Mouse (Mus musculus): Measurements from ENCODE around the gene Mtrf1l. TPM values are rescaled to one million over a fixed set of nuclear protein-coding genes. Genes with fewer than 3 reads are reported as not detected.
A peak's percentile ranks its signal among the peaks of the same experiment; 100 is the strongest.

Gene Mtrf1l
- total and polyA plus RNA-seq, 3 experiments, result 5.6 to 12.4 (median 8.8) TPM

GRCm38 (mm10) chr10:5803739-5804138 lies 20.0 kb downstream of the Mtrf1l start:
- no peak overlapping the region for H3K27ac ChIP-seq (ENCODE audit: insufficient read depth, low read depth)
- peak; percentile 30 for DNase-seq (ENCODE audit: extremely low read depth)
- no peaks in the 10 kb centered on the region for H3K9me3 ChIP-seq (replicated peaks; ENCODE audit: low read length)
- H3K4me1 ChIP-seq (ENCODE audit: control insufficient read depth in 1 of 2, insufficient read depth in 2 of 2), result peaks cover 3 to 37% of the 10 kb centered on the region in 2 experiments
- peaks cover 29 to 35% of the 10 kb centered on the region in 2 experiments for H3K36me3 ChIP-seq (replicated peaks in 1 of 2; ENCODE audit: control insufficient read depth in 1 of 2, insufficient read depth in 1 of 2, low read length in 1 of 2)
- peak overlapping the region; percentile 68 for H3K9ac ChIP-seq (ENCODE audit: insufficient read depth, low read depth)
- H3K79me2 ChIP-seq (replicated peaks; ENCODE audit: control insufficient read depth, extremely low read depth, insufficient read depth, poor library complexity, severe bottlenecking), result peaks cover 45% of the 10 kb centered on the region
- dilution Hi-C loops (cut with MboI; ENCODE audit: extremely low pct_ligation_motif_present, extremely low pct_unique_long_range_greater_than_20kb, low sequenced_read_pairs) (no loop called here), in situ Hi-C loops (cut with MboI; ENCODE audit: low pct_ligation_motif_present, low pct_unique_long_range_greater_than_20kb, low sequenced_read_pairs) (loop anchor here (25.0 kb wide), 1 partner anchor 1259 kb away; the partner anchor contains the start of gene Ipcef1)
- H3K4me3 ChIP-seq (replicated peaks in 1 of 3; ENCODE audit: low read depth in 2 of 3, low read length in 2 of 3, poor library complexity in 1 of 3), result peak overlapping the region; percentile 66 to 76 (median 68)
- TF ChIP-seq MYC (IDR thresholded peaks at IDR 0.05; ENCODE audit: low read depth, low read length) (peak; percentile 90), EP300 (IDR thresholded peaks at IDR 0.05; ENCODE audit: low read length) (peak; percentile 14; the same call in 1 of the 2 replicates), CHD2 (IDR thresholded peaks at IDR 0.05; ENCODE audit: low read length) (peak; percentile 59; the same call in 1 of the 2 replicates), USF2 (conservative IDR thresholded peaks at IDR 0.05; ENCODE audit: low read depth, low read length) (no peak), CHD1 (IDR thresholded peaks at IDR 0.05; ENCODE audit: low read depth, low read length) (no peak), MAX (IDR thresholded peaks at IDR 0.05; ENCODE audit: low read length) (peak; percentile 57), MXI1 (IDR thresholded peaks at IDR 0.05; ENCODE audit: low read depth, low read length) (peak; percentile 52; the same call in 1 of the 2 replicates)
- no peaks in the 10 kb centered on the region for H3K27me3 ChIP-seq (replicated peaks)
- H3K4me2 ChIP-seq (ENCODE audit: insufficient read depth, low read depth, poor library complexity, severe bottlenecking), result peak overlapping the region; percentile 47; the same call in 1 of the 2 replicates

GRCm38 (mm10) chr10:5802866-5803265 lies 20.8 kb downstream of the Mtrf1l start:
- in situ Hi-C loops (cut with MboI; ENCODE audit: low pct_ligation_motif_present, low pct_unique_long_range_greater_than_20kb, low sequenced_read_pairs), result loop anchor here (25.0 kb wide), 1 partner anchor 1259 kb away; the partner anchor contains the start of gene Ipcef1
- peaks cover 3 to 36% of the 10 kb centered on the region in 2 experiments for H3K4me1 ChIP-seq (ENCODE audit: control insufficient read depth in 1 of 2, insufficient read depth in 2 of 2)
- H3K36me3 ChIP-seq (replicated peaks in 1 of 2; ENCODE audit: control insufficient read depth in 1 of 2, insufficient read depth in 1 of 2, low read length in 1 of 2), result peaks cover 36 to 44% of the 10 kb centered on the region in 2 experiments

DNA sequence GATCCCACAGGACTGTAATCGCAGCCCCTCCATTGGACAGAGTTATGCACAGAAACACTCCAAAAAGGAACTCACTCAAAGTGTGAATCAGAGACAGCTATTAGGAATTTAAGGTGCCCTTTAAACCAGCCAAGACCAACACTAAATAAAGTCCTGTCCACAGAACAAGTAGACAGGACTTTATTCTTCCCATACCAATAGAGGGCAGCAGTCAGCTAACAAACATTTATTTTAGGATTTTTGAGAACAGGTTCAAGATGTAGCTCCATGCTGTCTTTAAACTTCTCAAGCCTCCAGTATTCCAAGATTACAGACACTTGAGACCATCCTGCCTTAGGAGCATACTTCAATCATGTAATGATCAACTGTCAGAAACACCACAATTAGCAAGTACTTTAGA lies 23.2 kb downstream of the Mtrf1l start:
- dilution Hi-C loops (cut with MboI; ENCODE audit: extremely low pct_ligation_motif_present, extremely low pct_unique_long_range_greater_than_20kb, low sequenced_read_pairs), result no loop called here
- in situ Hi-C loops (cut with MboI; ENCODE audit: low pct_ligation_motif_present, low pct_unique_long_range_greater_than_20kb, low sequenced_read_pairs), result loop anchor here (25.0 kb wide), 1 partner anchor 1262 kb away; the partner anchor contains the start of gene Ipcef1
- H3K27me3 ChIP-seq (replicated peaks), result no peaks in the 10 kb centered on the region
- H3K27ac ChIP-seq (ENCODE audit: insufficient read depth, low read depth), result no peak overlapping the region
- TF ChIP-seq ZNF384 (IDR thresholded peaks at IDR 0.05; ENCODE audit: low read depth, low read length) (no peak), HCFC1 (IDR thresholded peaks at IDR 0.05; ENCODE audit: low read depth, low read length) (no peak), RCOR1 (conservative IDR thresholded peaks at IDR 0.05; ENCODE audit: low read depth, low read length) (no peak), SMC3 (IDR thresholded peaks at IDR 0.05; ENCODE audit: low read depth, low read length) (peak; percentile 33), ZC3H11A (IDR thresholded peaks at IDR 0.05; ENCODE audit: low read depth, low read length) (no peak), E2F4 (IDR thresholded peaks at IDR 0.05; ENCODE audit: insufficient replicate concordance, low read depth, low read length) (no peak), ZMIZ1 (IDR thresholded peaks at IDR 0.05; ENCODE audit: low read depth, low read length) (no peak), CTCF (conservative IDR thresholded peaks at IDR 0.05 in 1 of 2, IDR thresholded peaks at IDR 0.05 in 1 of 2; ENCODE audit: low read depth in 2 of 2, low read length in 2 of 2) (peak; percentile 34 to 66; a peak in 3 of 4 replicates), RAD21 (IDR thresholded peaks at IDR 0.05; ENCODE audit: low read depth, low read length) (peak; percentile 49), BHLHE40 (IDR thresholded peaks at IDR 0.05; ENCODE audit: low read depth, low read length) (no peak), ELF1 (IDR thresholded peaks at IDR 0.05; ENCODE audit: low read depth, low read length) (no peak), CHD1 (IDR thresholded peaks at IDR 0.05; ENCODE audit: low read depth, low read length) (no peak), IRF4 (IDR thresholded peaks at IDR 0.05; ENCODE audit: low read depth, low read length) (no peak), TBP (conservative IDR thresholded peaks at IDR 0.05; ENCODE audit: low read depth, low read length) (no peak)
- no peak overlapping the region for H3K9ac ChIP-seq (ENCODE audit: insufficient read depth, low read depth)
- H3K9me3 ChIP-seq (replicated peaks; ENCODE audit: low read length), result no peaks in the 10 kb centered on the region
- DNase-seq (ENCODE audit: extremely low read depth), result peak; percentile 51
- no peak overlapping the region for H3K4me3 ChIP-seq (replicated peaks in 1 of 3; ENCODE audit: low read depth in 2 of 3, low read length in 2 of 3, poor library complexity in 1 of 3)
- H3K4me2 ChIP-seq (ENCODE audit: insufficient read depth, low read depth, poor library complexity, severe bottlenecking), result no peak overlapping the region
- peaks cover 37 to 47% of the 10 kb centered on the region in 2 experiments for H3K36me3 ChIP-seq (replicated peaks in 1 of 2; ENCODE audit: control insufficient read depth in 1 of 2, insufficient read depth in 1 of 2, low read length in 1 of 2)
- peaks cover 45% of the 10 kb centered on the region for H3K79me2 ChIP-seq (replicated peaks; ENCODE audit: control insufficient read depth, extremely low read depth, insufficient read depth, poor library complexity, severe bottlenecking)
- H3K4me1 ChIP-seq (ENCODE audit: control insufficient read depth in 1 of 2, insufficient read depth in 2 of 2), result peaks cover 3 to 23% of the 10 kb centered on the region in 2 experiments

More at GRCm38 (mm10) chr10:5802866-5803265, 20.8 kb downstream of the Mtrf1l start:
- H3K4me3 ChIP-seq (replicated peaks in 1 of 3; ENCODE audit: low read depth in 2 of 3, low read length in 2 of 3, poor library complexity in 1 of 3), result peak overlapping the region; percentile 48 to 76 (median 66)
- peak; percentile 35 for DNase-seq (ENCODE audit: extremely low read depth)
- H3K27ac ChIP-seq (ENCODE audit: insufficient read depth, low read depth), result no peak overlapping the region
- TF ChIP-seq MAFK (IDR thresholded peaks at IDR 0.05; ENCODE audit: insufficient replicate concordance, low read length), result no peak
- peak; percentile 56; the same call in 1 of the 2 replicates for TF ChIP-seq MXI1 (IDR thresholded peaks at IDR 0.05; ENCODE audit: low read depth, low read length)
- TF ChIP-seq SIN3A (IDR thresholded peaks at IDR 0.05; ENCODE audit: low read length), result peak; percentile 55; the same call in 1 of the 2 replicates
- dilution Hi-C loops (cut with MboI; ENCODE audit: extremely low pct_ligation_motif_present, extremely low pct_unique_long_range_greater_than_20kb, low sequenced_read_pairs), result no loop called here
- no peaks in the 10 kb centered on the region for H3K9me3 ChIP-seq (replicated peaks; ENCODE audit: low read length)
- H3K27me3 ChIP-seq (replicated peaks), result no peaks in the 10 kb centered on the region
- H3K9ac ChIP-seq (ENCODE audit: insufficient read depth, low read depth), result peak overlapping the region; percentile 68; the same call in 1 of the 2 replicates
- H3K79me2 ChIP-seq (replicated peaks; ENCODE audit: control insufficient read depth, extremely low read depth, insufficient read depth, poor library complexity, severe bottlenecking), result peaks cover 45% of the 10 kb centered on the region
- peak overlapping the region; percentile 56 for H3K4me2 ChIP-seq (ENCODE audit: insufficient read depth, low read depth, poor library complexity, severe bottlenecking)

All from CH12.LX (cell line).